Mouse (Mus musculus) forebrain, embryonic 14.5 days (tissue): Measurements from ENCODE around the gene Spon1. TPM values are rescaled to one million over a fixed set of nuclear protein-coding genes. Genes with fewer than 3 reads are reported as not detected.

Experiments used
- ATAC-seq: fragments of 200-750 bp; cut with Nextera tagmentation; 2 replicates; pipeline ENCODE4 v1.8.0; 2017; ENCODE audit warnings: mild to moderate bottlenecking, moderate library complexity
- DNase-seq: peaks from one replicate; pipeline ENCODE4 v3.0.0-alpha.2; 2015; ENCODE audit warnings: low spot score
- H3K27ac ChIP-seq: fragments of 300-500 bp; sonication (generic); 2 replicates; pipeline ENCODE4 v1.5.1; 2014; ENCODE audit warnings: low read depth, mild to moderate bottlenecking, control low read depth, low read length, moderate library complexity
- H3K27me3 ChIP-seq: fragments of 300-500 bp; sonication (generic); replicated peaks from 2 replicates; pipeline ENCODE4 v1.6.1; 2014; ENCODE audit warnings: low read length, control low read depth, mixed read lengths; ENCODE audit not compliant: control insufficient read depth, insufficient read depth
- H3K36me3 ChIP-seq: fragments of 300-500 bp; sonication (generic); 2 replicates; pipeline ENCODE4 v1.6.1; 2014; ENCODE audit warnings: low read length, control low read depth; ENCODE audit not compliant: control insufficient read depth, insufficient read depth
- H3K4me1 ChIP-seq: fragments of 300-500 bp; sonication (generic); 2 replicates; pipeline ENCODE4 v1.6.1; 2014; ENCODE audit warnings: antibody characterized with exemption, low read length, control low read depth; ENCODE audit not compliant: control insufficient read depth, insufficient read depth
- H3K4me2 ChIP-seq: fragments of 300-500 bp; sonication (generic); 2 replicates; pipeline ENCODE4 v1.6.1; 2014; ENCODE audit warnings: mild to moderate bottlenecking, control low read depth, low read length
- H3K4me3 ChIP-seq: fragments of 300-500 bp; sonication (generic); 2 replicates; pipeline ENCODE4 v1.5.1; 2014; ENCODE audit warnings: low read depth, low read length, control low read depth
- H3K9ac ChIP-seq: fragments of 300-500 bp; sonication (generic); 2 replicates; pipeline ENCODE4 v1.6.1; 2014; ENCODE audit warnings: mild to moderate bottlenecking, low read length, control low read depth, moderate library complexity
- H3K9me3 ChIP-seq: fragments of 300-500 bp; sonication (generic); replicated peaks from 2 replicates; pipeline ENCODE4 v1.6.1; 2016; ENCODE audit warnings: low read length, control low read depth, mixed read lengths; ENCODE audit not compliant: control insufficient read depth
- WGBS: fragments of 180-500 bp; shearing (Covaris S2); extraction: QIAGEN DNeasy Blood & Tissue Kit; methylation state at CpG from one replicate; pipeline ENCODE4 v1.1.7; 2014; 5-methylcytosine and 5-hydroxymethylcytosine counted together
- polyA plus RNA-seq: library from polyadenylated mRNA; unstranded; fragments of >200 nt; fragmentation: Nextera tagmentation; extraction: Ambion mirVana; gene quantifications from 2 replicates; pipeline ENCODE4 v1.2.1, GENCODE M21; 2014

Spon1 gene
- polyA plus RNA-seq, 1 experiment from 2014 or later = 10.4 TPM

- Histone ChIP-seq H3K4me1 (no peaks in the 10 kb centered on the region), H3K9me3 (no peaks in the 10 kb centered on the region), H3K36me3 (no peaks in the 10 kb centered on the region), H3K9ac (no peak overlapping the region), H3K4me3 (no peak overlapping the region), H3K27ac (no peak overlapping the region), H3K27me3 (no peaks in the 10 kb centered on the region), H3K4me2 (no peak overlapping the region)
- WGBS = 89% methylated on average over 4 of the region's 4 CpGs
- ATAC-seq = no peak
- DNase-seq = no peak
Measured at GRCm38 (mm10) chr7:113861964-113862363, 96.2 kb downstream of the Spon1 start.

DNA sequence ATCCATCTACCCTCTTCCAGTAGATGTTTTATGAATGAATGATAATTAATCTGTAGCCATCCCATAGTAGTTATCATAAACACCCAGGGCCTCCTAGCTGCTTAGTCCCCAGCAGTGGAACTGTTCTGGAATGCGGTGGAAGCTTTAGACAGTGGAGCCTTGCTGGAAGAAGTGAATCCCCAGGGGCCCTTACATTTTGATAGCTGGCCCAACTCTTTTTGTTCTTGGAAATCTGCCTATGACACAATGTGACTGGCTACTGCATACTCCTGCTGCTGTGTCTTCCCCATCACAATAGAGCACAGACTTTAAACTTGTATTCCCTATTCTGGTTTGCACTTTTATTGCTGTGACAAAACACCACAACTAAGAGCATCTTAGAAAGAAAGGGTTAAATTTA, 107.0 kb downstream of the Spon1 start:
- 81% methylated on average over 1 of the region's 1 CpGs for WGBS
- no peak overlapping the region for H3K9ac ChIP-seq
- ATAC-seq = no peak
- no peak overlapping the region for H3K27ac ChIP-seq
- no peaks in the 10 kb centered on the region for H3K36me3 ChIP-seq
- no peak overlapping the region for H3K4me3 ChIP-seq
- H3K27me3 ChIP-seq = no peaks in the 10 kb centered on the region
- DNase-seq = no peak
- H3K4me2 ChIP-seq = no peak overlapping the region
- no peaks in the 10 kb centered on the region for H3K4me1 ChIP-seq
- no peaks in the 10 kb centered on the region; the same call in 1 of the 2 replicates for H3K9me3 ChIP-seq

GRCm38 (mm10) chr7:113877451-113877850, 111.7 kb downstream of the Spon1 start:
- Histone ChIP-seq H3K4me1 (no peaks in the 10 kb centered on the region), H3K4me2 (no peak overlapping the region), H3K36me3 (no peaks in the 10 kb centered on the region), H3K4me3 (no peak overlapping the region), H3K9ac (no peak overlapping the region), H3K27ac (no peak overlapping the region), H3K27me3 (no peaks in the 10 kb centered on the region), H3K9me3 (no peaks in the 10 kb centered on the region; the same call in 1 of the 2 replicates)
- DNase-seq (no peak), ATAC-seq (no peak)
- 84% methylated on average over 4 of the region's 4 CpGs for WGBS

GRCm38 (mm10) chr7:113877926-113878325, 112.1 kb downstream of the Spon1 start:
- 86% methylated on average over 5 of the region's 5 CpGs for WGBS
- Histone ChIP-seq H3K4me3 (no peak overlapping the region), H3K4me1 (no peaks in the 10 kb centered on the region), H3K27ac (no peak overlapping the region), H3K27me3 (no peaks in the 10 kb centered on the region), H3K9ac (no peak overlapping the region), H3K36me3 (no peaks in the 10 kb centered on the region), H3K9me3 (no peaks in the 10 kb centered on the region; the same call in 1 of the 2 replicates), H3K4me2 (no peak overlapping the region)
- ATAC-seq (no peak), DNase-seq (no peak)

- H3K4me2 ChIP-seq = no peak overlapping the region
- ATAC-seq (no peak), DNase-seq (peak; percentile 33)
- no peaks in the 10 kb centered on the region for H3K27me3 ChIP-seq
- no peaks in the 10 kb centered on the region for H3K36me3 ChIP-seq
- no peak overlapping the region for H3K4me3 ChIP-seq
- H3K9ac ChIP-seq = no peak overlapping the region
- no peaks in the 10 kb centered on the region; the same call in 1 of the 2 replicates for H3K9me3 ChIP-seq
- WGBS = 34% methylated on average over 7 of the region's 7 CpGs
- H3K27ac ChIP-seq = no peak overlapping the region
- H3K4me1 ChIP-seq = no peaks in the 10 kb centered on the region
Measured at GRCm38 (mm10) chr7:113879085-113879501, 113.3 kb downstream of the Spon1 start.

- H3K36me3 ChIP-seq = no peaks in the 10 kb centered on the region
- no peak for DNase-seq
- ATAC-seq = no peak
- no peaks in the 10 kb centered on the region; the same call in 1 of the 2 replicates for H3K9me3 ChIP-seq
- no peak overlapping the region for H3K4me2 ChIP-seq
- H3K27ac ChIP-seq = no peak overlapping the region
- H3K4me1 ChIP-seq = no peaks in the 10 kb centered on the region
- H3K4me3 ChIP-seq = no peak overlapping the region
- no peaks in the 10 kb centered on the region for H3K27me3 ChIP-seq
- H3K9ac ChIP-seq = no peak overlapping the region
- WGBS = 92% methylated on average over 3 of the region's 3 CpGs
Measured at GRCm38 (mm10) chr7:113880021-113880420, 114.2 kb downstream of the Spon1 start.

DNA sequence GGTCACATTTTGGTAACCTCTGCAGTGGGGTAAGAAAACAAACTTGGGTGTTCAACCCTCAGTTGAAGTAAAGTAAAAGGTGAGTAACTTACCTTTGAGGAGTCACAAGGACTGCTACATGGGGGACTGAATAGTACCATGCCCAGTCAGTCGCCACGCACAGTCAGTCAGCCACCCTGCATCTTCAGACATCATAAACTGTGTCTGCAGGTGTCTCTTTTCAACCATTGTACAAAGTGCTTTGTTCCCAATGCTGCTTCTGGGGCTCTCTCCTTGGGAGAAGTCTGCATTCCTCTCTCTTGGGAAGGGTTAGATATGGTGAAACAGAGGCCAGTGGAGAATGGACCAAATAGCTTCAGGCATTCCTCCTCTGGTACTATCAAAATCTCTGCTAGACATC, 125.0 kb downstream of the Spon1 start:
- no peak overlapping the region for H3K4me3 ChIP-seq
- 97% methylated on average over 2 of the region's 2 CpGs for WGBS
- no peak for ATAC-seq

DNA sequence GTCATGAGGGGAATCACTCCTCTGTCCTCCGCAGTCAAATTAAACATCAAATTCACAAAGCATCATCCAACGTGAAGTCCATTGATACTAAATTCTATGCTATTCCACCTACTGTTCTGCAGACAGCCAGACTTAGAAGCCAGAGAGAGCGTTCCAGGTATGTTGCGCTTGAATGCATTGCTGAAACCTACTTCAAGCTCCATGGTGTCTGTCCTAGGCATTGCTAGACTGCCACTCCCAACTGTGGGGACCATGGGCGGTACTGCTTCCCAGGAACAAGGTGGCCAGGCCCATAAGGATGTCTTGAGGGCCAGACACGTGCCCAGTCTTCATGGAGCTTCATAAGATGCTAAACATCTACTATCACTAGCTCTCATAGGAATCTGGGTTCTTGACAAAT, 125.7 kb downstream of the Spon1 start:
- Histone ChIP-seq H3K9me3 (0 out of 2 replicates have a peak, but pooled peaks cover 5% of the 10 kb centered on the region), H3K4me3 (no peak overlapping the region), H3K9ac (no peak overlapping the region), H3K4me1 (no peaks in the 10 kb centered on the region), H3K27ac (no peak overlapping the region), H3K36me3 (no peaks in the 10 kb centered on the region), H3K27me3 (no peaks in the 10 kb centered on the region), H3K4me2 (no peak overlapping the region)
- 82% methylated on average over 6 of the region's 6 CpGs for WGBS
- DNase-seq (no peak), ATAC-seq (no peak)

More for the DNA sequence above, 125.0 kb downstream of the Spon1 start:
- Histone ChIP-seq H3K9me3 (0 out of 2 replicates have a peak, but pooled peaks cover 5% of the 10 kb centered on the region), H3K9ac (no peak overlapping the region), H3K27me3 (no peaks in the 10 kb centered on the region), H3K36me3 (no peaks in the 10 kb centered on the region), H3K4me2 (no peak overlapping the region), H3K27ac (no peak overlapping the region), H3K4me1 (no peaks in the 10 kb centered on the region)
- no peak for DNase-seq

GRCm38 (mm10) chr7:113893944-113894662, 128.3 kb downstream of the Spon1 start:
- Histone ChIP-seq H3K9ac (no peak overlapping the region), H3K36me3 (no peaks in the 10 kb centered on the region), H3K27ac (no peak overlapping the region), H3K4me1 (no peaks in the 10 kb centered on the region), H3K9me3 (0 out of 2 replicates have a peak, but pooled peaks cover 5% of the 10 kb centered on the region), H3K4me2 (no peak overlapping the region), H3K27me3 (no peaks in the 10 kb centered on the region), H3K4me3 (no peak overlapping the region)
- no peak for ATAC-seq
- WGBS = 89% methylated on average over 7 of the region's 7 CpGs
- no peak for DNase-seq
